ENCODE assay signal across 21 mouse cellular contexts in genomic region chr4:117070624-117071023, GRCm38 (mm10). TPM values are rescaled to one million over a fixed set of nuclear protein-coding genes. Genes with fewer than 3 reads are reported as not detected.
"Had no signal": no experiment of that assay in that cellular context is flagged by ENCODE, and none has a peak within 500 bp of the region (broad histone marks: within the 10 kb centered on the region; RNA-seq: fewer than 3 reads in every experiment).

No protein-coding gene starts in this region.

- H3K27me3 ChIP-seq: intestine, embryonic 15.5 days; limb, embryonic 12.5 days; lung, embryonic 15.5 days; neural tube, embryonic 12.5 days had no signal

- ATAC-seq: intestine, embryonic 15.5 days had no signal

- H3K9me3 ChIP-seq: intestine, embryonic 15.5 days; limb, embryonic 12.5 days; lung, embryonic 15.5 days; midbrain, embryonic 10.5 days; neural tube, embryonic 12.5 days had no signal

- DNase-seq: kidney, adult 18-20 months; kidney, postnatal 14 days; lung, postnatal 14 days; midbrain, embryonic 14.5 days; retina, postnatal 1 day; right cerebral cortex, postnatal 4 days; spleen, adult 18-20 months; thymus, adult 2 months; thymus, postnatal 25 days had no signal

- H3K9ac ChIP-seq: intestine, embryonic 15.5 days; limb, embryonic 12.5 days; lung, embryonic 15.5 days; neural tube, embryonic 12.5 days had no signal

- H3K4me3 ChIP-seq: intestine, embryonic 15.5 days; limb, embryonic 12.5 days; lung, embryonic 15.5 days; midbrain, embryonic 10.5 days; myocyte; neural tube, embryonic 12.5 days had no signal

- H3K4me2 ChIP-seq: intestine, embryonic 15.5 days; limb, embryonic 12.5 days; lung, embryonic 15.5 days; neural tube, embryonic 12.5 days had no signal

- H3K4me1 ChIP-seq: intestine, embryonic 15.5 days; limb, embryonic 12.5 days; lung, embryonic 15.5 days; midbrain, embryonic 10.5 days; neural tube, embryonic 12.5 days had no signal

- H3K27ac ChIP-seq: intestine, embryonic 15.5 days; limb, embryonic 12.5 days; lung, embryonic 15.5 days; macrophage; midbrain, embryonic 10.5 days; neural tube, embryonic 12.5 days had no signal

RNA-seq across cellular contexts. Expression of gene Ptch2, which starts 25.3 kb away (rescaled TPM):
- polyA plus RNA-seq: macrophage had no signal

RNA-seq across cellular contexts. Expression of gene Tctex1d4, which starts 56.0 kb away (rescaled TPM):
- total RNA-seq: left cerebral cortex, postnatal 36 days; liver, adult 2 months; neutrophil, adult 5-6 weeks had no signal
- polyA plus RNA-seq: intestine, embryonic 15.5 days; kidney, embryonic 14.5 days; limb, embryonic 12.5 days; midbrain, embryonic 10.5 days; midbrain, embryonic 14.5 days; neural tube, embryonic 12.5 days; stomach, embryonic 14.5 days had no signal
